Mouse (Mus musculus): ENCODE data around the gene Flt1. TPM values are rescaled to one million over a fixed set of nuclear protein-coding genes. Genes with fewer than 3 reads are reported as not detected.
"Not testable (repeated sequence)": the region's sequence is repeated elsewhere in the genome, so short reads cannot be mapped to it uniquely, and the experiment has no call there.

The Flt1 gene
- polyA plus RNA-seq, 1 experiment from 2014 or later: 9.9 TPM

GRCm38 (mm10) chr5:147557641-147558040 lies 168.2 kb downstream of the Flt1 start:
- not testable (repeated sequence) for H3K9me3 ChIP-seq; H3K36me3 ChIP-seq (replicated peaks); H3K4me3 ChIP-seq (replicated peaks); H3K27ac ChIP-seq; H3K27me3 ChIP-seq; H3K4me1 ChIP-seq; H3K4me2 ChIP-seq; H3K9ac ChIP-seq; ATAC-seq (ENCODE audit: low FRiP score)
- WGBS: 77% methylated on average over 6 of the region's 6 CpGs

GRCm38 (mm10) chr5:147551879-147552627 lies 173.8 kb downstream of the Flt1 start:
- Histone ChIP-seq H3K36me3 (replicated peaks) (peaks cover 24% of the 10 kb centered on the region), H3K9me3 (no peaks in the 10 kb centered on the region), H3K4me2 (no peak overlapping the region), H3K4me3 (replicated peaks) (no peak overlapping the region), H3K27me3 (no peaks in the 10 kb centered on the region), H3K4me1 (no peaks in the 10 kb centered on the region), H3K9ac (no peak overlapping the region), H3K27ac (no peak overlapping the region)
- 86% methylated on average over 13 of the region's 13 CpGs for WGBS
- ATAC-seq (ENCODE audit: low FRiP score): no peak

GRCm38 (mm10) chr5:147549016-147549755 lies 176.6 kb downstream of the Flt1 start:
- ATAC-seq (ENCODE audit: low FRiP score): no peak
- H3K9me3 ChIP-seq: no peaks in the 10 kb centered on the region
- H3K27ac ChIP-seq: no peak overlapping the region
- WGBS: 88% methylated on average over 12 of the region's 12 CpGs
- H3K4me2 ChIP-seq: no peak overlapping the region
- H3K4me1 ChIP-seq: no peaks in the 10 kb centered on the region
- peaks cover 37% of the 10 kb centered on the region for H3K36me3 ChIP-seq (replicated peaks)
- H3K27me3 ChIP-seq: no peaks in the 10 kb centered on the region
- H3K9ac ChIP-seq: no peak overlapping the region
- H3K4me3 ChIP-seq (replicated peaks): no peak overlapping the region

- H3K27me3 ChIP-seq: no peaks in the 10 kb centered on the region
- H3K4me2 ChIP-seq: no peak overlapping the region
- no peaks in the 10 kb centered on the region for H3K9me3 ChIP-seq
- WGBS: 73% methylated on average over 11 of the region's 11 CpGs
- H3K27ac ChIP-seq: no peak overlapping the region
- H3K36me3 ChIP-seq (replicated peaks): peaks cover 59% of the 10 kb centered on the region
- no peaks in the 10 kb centered on the region for H3K4me1 ChIP-seq
- no peak overlapping the region for H3K9ac ChIP-seq
- H3K4me3 ChIP-seq (replicated peaks): no peak overlapping the region
- ATAC-seq (ENCODE audit: low FRiP score): no peak
These were observed 180.0 kb downstream of the Flt1 start for GRCm38 (mm10) chr5:147545731-147546241.

- H3K4me3 ChIP-seq (replicated peaks): no peak overlapping the region
- no peaks in the 10 kb centered on the region for H3K4me1 ChIP-seq
- H3K9ac ChIP-seq: no peak overlapping the region
- 91% methylated on average over 6 of the region's 6 CpGs for WGBS
- H3K27me3 ChIP-seq: no peaks in the 10 kb centered on the region
- H3K9me3 ChIP-seq: no peaks in the 10 kb centered on the region
- H3K27ac ChIP-seq: no peak overlapping the region
- peaks cover 62% of the 10 kb centered on the region for H3K36me3 ChIP-seq (replicated peaks)
- H3K4me2 ChIP-seq: no peak overlapping the region
- ATAC-seq (ENCODE audit: low FRiP score): no peak
These were observed 183.5 kb downstream of the Flt1 start for GRCm38 (mm10) chr5:147542291-147542690.

- WGBS: 96% methylated on average over 4 of the region's 4 CpGs
- Histone ChIP-seq H3K4me3 (replicated peaks) (no peak overlapping the region), H3K27me3 (no peaks in the 10 kb centered on the region), H3K9me3 (no peaks in the 10 kb centered on the region), H3K9ac (no peak overlapping the region), H3K4me1 (no peaks in the 10 kb centered on the region), H3K36me3 (replicated peaks) (peaks cover 71% of the 10 kb centered on the region), H3K27ac (no peak overlapping the region), H3K4me2 (no peak overlapping the region)
- ATAC-seq (ENCODE audit: low FRiP score): no peak
These were observed 186.0 kb downstream of the Flt1 start for GRCm38 (mm10) chr5:147539815-147540214.

GRCm38 (mm10) chr5:147539409-147539808 lies 186.4 kb downstream of the Flt1 start:
- Histone ChIP-seq H3K9ac (no peak overlapping the region), H3K27ac (no peak overlapping the region), H3K27me3 (no peaks in the 10 kb centered on the region), H3K4me2 (no peak overlapping the region), H3K4me1 (no peaks in the 10 kb centered on the region), H3K4me3 (replicated peaks) (no peak overlapping the region), H3K36me3 (replicated peaks) (peaks cover 71% of the 10 kb centered on the region), H3K9me3 (no peaks in the 10 kb centered on the region)
- no peak for ATAC-seq (ENCODE audit: low FRiP score)
- WGBS: 95% methylated on average over 4 of the region's 4 CpGs

GRCm38 (mm10) chr5:147532031-147532430 lies 193.8 kb downstream of the Flt1 start:
- WGBS: 97% methylated on average over 6 of the region's 6 CpGs

GRCm38 (mm10) chr5:147527788-147528187 lies 198.0 kb downstream of the Flt1 start:
- no peak overlapping the region for H3K27ac ChIP-seq
- no peaks in the 10 kb centered on the region for H3K27me3 ChIP-seq
- 91% methylated on average over 3 of the region's 3 CpGs for WGBS
- H3K36me3 ChIP-seq (replicated peaks): peaks cover 34% of the 10 kb centered on the region
- no peaks in the 10 kb centered on the region for H3K4me1 ChIP-seq
- no peak overlapping the region for H3K9ac ChIP-seq
- H3K9me3 ChIP-seq: no peaks in the 10 kb centered on the region
- no peak overlapping the region for H3K4me2 ChIP-seq
- H3K4me3 ChIP-seq (replicated peaks): no peak overlapping the region
- ATAC-seq (ENCODE audit: low FRiP score): no peak

More at GRCm38 (mm10) chr5:147532031-147532430, 193.8 kb downstream of the Flt1 start:
- ATAC-seq (ENCODE audit: low FRiP score): no peak
- Histone ChIP-seq H3K9me3 (no peaks in the 10 kb centered on the region), H3K4me1 (no peaks in the 10 kb centered on the region), H3K27ac (no peak overlapping the region), H3K4me3 (replicated peaks) (no peak overlapping the region), H3K27me3 (no peaks in the 10 kb centered on the region), H3K36me3 (replicated peaks) (peaks cover 42% of the 10 kb centered on the region), H3K4me2 (no peak overlapping the region), H3K9ac (no peak overlapping the region)

- Histone ChIP-seq H3K36me3 (replicated peaks) (peaks cover 37% of the 10 kb centered on the region), H3K27ac (no peak overlapping the region), H3K27me3 (no peaks in the 10 kb centered on the region), H3K4me2 (no peak overlapping the region), H3K4me1 (no peaks in the 10 kb centered on the region), H3K4me3 (replicated peaks) (no peak overlapping the region), H3K9ac (no peak overlapping the region), H3K9me3 (no peaks in the 10 kb centered on the region)
- no peak for ATAC-seq (ENCODE audit: low FRiP score)
- WGBS: 90% methylated on average over 6 of the region's 6 CpGs
These were observed 198.8 kb downstream of the Flt1 start for GRCm38 (mm10) chr5:147527006-147527405.

Data from forebrain, embryonic 12.5 days (tissue).